Mouse (Mus musculus): Measurements from ENCODE around the gene Slc35c1. TPM values are rescaled to one million over a fixed set of nuclear protein-coding genes. Genes with fewer than 3 reads are reported as not detected.

The Slc35c1 gene
- polyA plus RNA-seq, 1 experiment, result 160 TPM

- WGBS, result 38% methylated on average over 6 of the region's 6 CpGs
- peaks cover 27% of the 10 kb centered on the region for H3K4me1 ChIP-seq (ENCODE audit: control insufficient read depth, insufficient read depth, insufficient read length, low read length)
- H3K27me3 ChIP-seq (ENCODE audit: control insufficient read depth, insufficient read depth, low read length), result no peaks in the 10 kb centered on the region
- H3K36me3 ChIP-seq (ENCODE audit: control insufficient read depth, insufficient read depth, low read length), result no peaks in the 10 kb centered on the region
- H3K4me3 ChIP-seq (ENCODE audit: low read depth, low read length), result no peak overlapping the region
- TF ChIP-seq POLR2A (IDR thresholded peaks at IDR 0.05; ENCODE audit: low read depth, low read length) (no peak), CTCF (IDR thresholded peaks at IDR 0.05; ENCODE audit: extremely low read depth, insufficient read length, insufficient replicate concordance, low read depth, low read length) (no peak)
- H3K27ac ChIP-seq (ENCODE audit: insufficient read depth, low read depth, low read length), result no peak overlapping the region
These were observed 25.3 kb downstream of the Slc35c1 start for GRCm38 (mm10) chr2:92435023-92435422.

GRCm38 (mm10) chr2:92434375-92434745 is 26.0 kb downstream of the Slc35c1 start:
- no peaks in the 10 kb centered on the region for H3K27me3 ChIP-seq (ENCODE audit: control insufficient read depth, insufficient read depth, low read length)
- TF ChIP-seq POLR2A (IDR thresholded peaks at IDR 0.05; ENCODE audit: low read depth, low read length) (no peak), CTCF (IDR thresholded peaks at IDR 0.05; ENCODE audit: extremely low read depth, insufficient read length, insufficient replicate concordance, low read depth, low read length) (no peak)
- 2% methylated on average over 12 of the region's 12 CpGs for WGBS
- peak overlapping the region; percentile 71 for H3K27ac ChIP-seq (ENCODE audit: insufficient read depth, low read depth, low read length)
- peak overlapping the region; percentile 67 for H3K4me3 ChIP-seq (ENCODE audit: low read depth, low read length)
- no peaks in the 10 kb centered on the region for H3K36me3 ChIP-seq (ENCODE audit: control insufficient read depth, insufficient read depth, low read length)
- peaks cover 27% of the 10 kb centered on the region for H3K4me1 ChIP-seq (ENCODE audit: control insufficient read depth, insufficient read depth, insufficient read length, low read length)

GRCm38 (mm10) chr2:92433578-92434374 is 26.6 kb downstream of the Slc35c1 start, which contains the start of gene Cry2:
Gene Cry2, minus strand, starts transcription at chr2:92434043.
- Histone ChIP-seq H3K4me3 (ENCODE audit: low read depth, low read length) (peak within 1 kb of the TSS; percentile 68), H3K4me1 (ENCODE audit: control insufficient read depth, insufficient read depth, insufficient read length, low read length) (peaks cover 27% of the 10 kb centered on the region), H3K27ac (ENCODE audit: insufficient read depth, low read depth, low read length) (peak within 1 kb of the TSS; percentile 73), H3K27me3 (ENCODE audit: control insufficient read depth, insufficient read depth, low read length) (no peaks in the 10 kb centered on the region), H3K36me3 (ENCODE audit: control insufficient read depth, insufficient read depth, low read length) (no peaks in the 10 kb centered on the region)
- TF ChIP-seq POLR2A (IDR thresholded peaks at IDR 0.05; ENCODE audit: low read depth, low read length) (peak; percentile 88), CTCF (IDR thresholded peaks at IDR 0.05; ENCODE audit: extremely low read depth, insufficient read length, insufficient replicate concordance, low read depth, low read length) (no peak)
- whole genome bisulfite sequencing, result under 1% methylated on average over 76 of the region's 76 CpGs

GRCm38 (mm10) chr2:92432299-92433295 is 27.7 kb downstream of the Slc35c1 start:
- WGBS, result 23% methylated on average over 17 of the region's 17 CpGs
- H3K27me3 ChIP-seq (ENCODE audit: control insufficient read depth, insufficient read depth, low read length), result no peaks in the 10 kb centered on the region
- no peak for TF ChIP-seq POLR2A (IDR thresholded peaks at IDR 0.05; ENCODE audit: low read depth, low read length)
- TF ChIP-seq CTCF (IDR thresholded peaks at IDR 0.05; ENCODE audit: extremely low read depth, insufficient read length, insufficient replicate concordance, low read depth, low read length), result no peak
- H3K4me1 ChIP-seq (ENCODE audit: control insufficient read depth, insufficient read depth, insufficient read length, low read length), result peaks cover 25% of the 10 kb centered on the region
- peak overlapping the region; percentile 68 for H3K4me3 ChIP-seq (ENCODE audit: low read depth, low read length)
- no peaks in the 10 kb centered on the region for H3K36me3 ChIP-seq (ENCODE audit: control insufficient read depth, insufficient read depth, low read length)
- peak overlapping the region; percentile 73 for H3K27ac ChIP-seq (ENCODE audit: insufficient read depth, low read depth, low read length)

- no peaks in the 10 kb centered on the region for H3K36me3 ChIP-seq (ENCODE audit: control insufficient read depth, insufficient read depth, low read length)
- peak overlapping the region; percentile 73 for H3K27ac ChIP-seq (ENCODE audit: insufficient read depth, low read depth, low read length)
- 49% methylated on average over 11 of the region's 11 CpGs for WGBS
- peak overlapping the region; percentile 32 for H3K4me3 ChIP-seq (ENCODE audit: low read depth, low read length)
- peaks cover 26% of the 10 kb centered on the region for H3K4me1 ChIP-seq (ENCODE audit: control insufficient read depth, insufficient read depth, insufficient read length, low read length)
- TF ChIP-seq CTCF (IDR thresholded peaks at IDR 0.05; ENCODE audit: extremely low read depth, insufficient read length, insufficient replicate concordance, low read depth, low read length) (no peak), POLR2A (IDR thresholded peaks at IDR 0.05; ENCODE audit: low read depth, low read length) (no peak)
- no peaks in the 10 kb centered on the region for H3K27me3 ChIP-seq (ENCODE audit: control insufficient read depth, insufficient read depth, low read length)
These were observed 28.6 kb downstream of the Slc35c1 start for GRCm38 (mm10) chr2:92431611-92432179.

- peak overlapping the region; percentile 28; the same call in 1 of the 2 replicates for H3K27ac ChIP-seq (ENCODE audit: insufficient read depth, low read depth, low read length)
- no peaks in the 10 kb centered on the region for H3K27me3 ChIP-seq (ENCODE audit: control insufficient read depth, insufficient read depth, low read length)
- peaks cover 26% of the 10 kb centered on the region for H3K4me1 ChIP-seq (ENCODE audit: control insufficient read depth, insufficient read depth, insufficient read length, low read length)
- peaks cover 3% of the 10 kb centered on the region; the same call in 1 of the 2 replicates for H3K36me3 ChIP-seq (ENCODE audit: control insufficient read depth, insufficient read depth, low read length)
- 62% methylated on average over 21 of the region's 21 CpGs for WGBS
- no peak for TF ChIP-seq POLR2A (IDR thresholded peaks at IDR 0.05; ENCODE audit: low read depth, low read length)
- H3K4me3 ChIP-seq (ENCODE audit: low read depth, low read length), result peak overlapping the region; percentile 32
These were observed 29.4 kb downstream of the Slc35c1 start for GRCm38 (mm10) chr2:92430723-92431541.
